Mouse (Mus musculus) kidney, adult 2 months (tissue): Measurements from ENCODE around the gene Gabbr2. TPM values are rescaled to one million over a fixed set of nuclear protein-coding genes. Genes with fewer than 3 reads are reported as not detected.

Experiments used
- DNase-seq: peaks from one replicate; pipeline ENCODE4 v3.0.0; 2021
- H3K27ac ChIP-seq: fragments of 200-500 bp; 2 replicates; pipeline ENCODE4 v1.5.1; 2012; ENCODE audit warnings: low read depth, low read length, control low read depth, inconsistent platforms; ENCODE audit not compliant: insufficient read depth
- H3K27me3 ChIP-seq: fragments of 200-500 bp; replicated peaks from 2 replicates; pipeline ENCODE4 v1.6.1; 2012; ENCODE audit warnings: mild to moderate bottlenecking, moderate library complexity, low read length, inconsistent platforms; ENCODE audit not compliant: control insufficient read depth, insufficient read depth
- H3K36me3 ChIP-seq: fragments of 200-500 bp; 2 replicates; pipeline ENCODE4 v1.6.1; 2012; ENCODE audit warnings: mild to moderate bottlenecking, moderate library complexity, low read length, inconsistent platforms; ENCODE audit not compliant: control insufficient read depth, insufficient read depth
- H3K4me1 ChIP-seq: fragments of 200-500 bp; 2 replicates; pipeline ENCODE4 v1.6.1; 2011; ENCODE audit warnings: low read length; ENCODE audit not compliant: control insufficient read depth, insufficient read depth
- H3K4me3 ChIP-seq: fragments of 200-500 bp; 2 replicates; pipeline ENCODE4 v1.5.1; 2011; ENCODE audit warnings: mild to moderate bottlenecking, low read depth, low read length, control low read depth; ENCODE audit not compliant: insufficient read depth
- CTCF ChIP-seq: fragments of 200-500 bp; conservative IDR thresholded peaks from 2 replicates; pipeline ENCODE4 v1.5.1; 2011; ENCODE audit warnings: low read depth, mild to moderate bottlenecking, control low read depth, low read length, moderate library complexity, mixed read lengths; ENCODE audit not compliant: insufficient read depth, insufficient read length
- POLR2A ChIP-seq: fragments of 200-500 bp; IDR thresholded peaks from one replicate; pipeline ENCODE4 v1.6.1; 2011; ENCODE audit warnings: low read depth, low read length, control low read depth
- WGBS: fragments of 180-500 bp; shearing (Covaris S2); methylation state at CpG from one replicate; pipeline ENCODE4 v1.1.7; 2018; 5-methylcytosine and 5-hydroxymethylcytosine counted together
- polyA plus RNA-seq: library from polyadenylated mRNA; depleted of rRNA; stranded (reverse); fragments of >200 nt; gene quantifications from 2 replicates; pipeline ENCODE4 v1.2.3, GENCODE M21; 2012

Gene Gabbr2
- polyA plus RNA-seq, 1 experiment = 0.28 TPM

GRCm38 (mm10) chr4:46953021-46953420 lies 38.7 kb downstream of the Gabbr2 start:
- H3K27ac ChIP-seq = no peak overlapping the region
- 44% methylated on average over 7 of the region's 7 CpGs for WGBS
- no peak for TF ChIP-seq POLR2A
- peak; percentile 67 for DNase-seq
- no peaks in the 10 kb centered on the region for H3K27me3 ChIP-seq
- H3K4me3 ChIP-seq = no peak overlapping the region
- no peaks in the 10 kb centered on the region for H3K36me3 ChIP-seq
- H3K4me1 ChIP-seq = no peaks in the 10 kb centered on the region

- no peak for DNase-seq
- H3K27me3 ChIP-seq = no peaks in the 10 kb centered on the region
- H3K27ac ChIP-seq = no peak overlapping the region
- no peak for TF ChIP-seq CTCF
- no peak for TF ChIP-seq POLR2A
- no peak overlapping the region for H3K4me3 ChIP-seq
- no peaks in the 10 kb centered on the region for H3K4me1 ChIP-seq
- H3K36me3 ChIP-seq = no peaks in the 10 kb centered on the region
- 68% methylated on average over 4 of the region's 4 CpGs for WGBS
Measured at GRCm38 (mm10) chr4:46952562-46952961, 39.1 kb downstream of the Gabbr2 start.

GRCm38 (mm10) chr4:46934291-46934690 lies 57.4 kb downstream of the Gabbr2 start:
- H3K4me3 ChIP-seq = no peak overlapping the region
- TF ChIP-seq CTCF (no peak), POLR2A (no peak)
- no peak for DNase-seq
- H3K27me3 ChIP-seq = no peaks in the 10 kb centered on the region
- H3K27ac ChIP-seq = no peak overlapping the region
- H3K36me3 ChIP-seq = no peaks in the 10 kb centered on the region
- H3K4me1 ChIP-seq = no peaks in the 10 kb centered on the region
- WGBS = 84% methylated on average over 3 of the region's 3 CpGs

- Histone ChIP-seq H3K27me3 (no peaks in the 10 kb centered on the region), H3K36me3 (no peaks in the 10 kb centered on the region), H3K4me3 (no peak overlapping the region), H3K27ac (no peak overlapping the region), H3K4me1 (no peaks in the 10 kb centered on the region)
- WGBS = 68% methylated on average over 2 of the region's 2 CpGs
- DNase-seq = no peak
- TF ChIP-seq CTCF (no peak), POLR2A (no peak)
Measured at GRCm38 (mm10) chr4:46933590-46933989, 58.1 kb downstream of the Gabbr2 start.

DNA sequence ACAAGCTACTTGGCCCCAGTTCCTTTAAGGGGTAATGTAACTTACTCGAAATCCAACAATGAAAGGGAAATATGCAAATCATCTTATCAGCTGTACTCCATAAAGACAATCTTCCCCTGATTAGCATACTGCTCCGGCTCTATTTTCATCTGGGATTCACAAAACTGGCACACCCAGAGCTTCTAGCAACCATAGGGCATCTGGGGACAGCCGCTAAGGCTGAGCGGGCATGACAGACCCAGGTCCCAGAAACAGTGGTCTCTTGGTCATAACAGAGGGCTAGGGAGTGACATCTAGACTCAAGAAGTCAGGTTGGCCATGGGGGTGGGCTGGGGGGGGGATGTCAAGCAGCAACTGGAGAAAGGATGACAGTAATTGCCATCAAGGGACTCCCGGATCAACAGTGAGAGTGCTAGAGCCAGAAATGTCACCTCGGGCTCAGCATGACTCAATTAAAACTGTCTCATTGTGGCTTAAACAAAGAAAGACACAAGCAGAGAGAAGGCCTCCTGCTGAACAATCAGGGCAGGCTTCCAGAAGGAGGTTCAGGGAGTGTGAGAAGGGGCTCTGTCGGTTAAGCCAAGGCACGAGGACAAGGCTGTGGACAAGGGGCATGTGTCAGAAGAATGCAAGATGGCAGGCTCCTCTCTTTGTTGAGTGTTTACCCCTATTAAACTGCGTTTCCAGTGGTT lies 59.8 kb downstream of the Gabbr2 start:
- 72% methylated on average over 9 of the region's 9 CpGs for WGBS
- Histone ChIP-seq H3K36me3 (no peaks in the 10 kb centered on the region), H3K4me1 (no peaks in the 10 kb centered on the region), H3K4me3 (no peak overlapping the region), H3K27me3 (no peaks in the 10 kb centered on the region), H3K27ac (no peak overlapping the region)
- DNase-seq = no peak
- TF ChIP-seq CTCF = no peak
- TF ChIP-seq POLR2A = no peak

DNA sequence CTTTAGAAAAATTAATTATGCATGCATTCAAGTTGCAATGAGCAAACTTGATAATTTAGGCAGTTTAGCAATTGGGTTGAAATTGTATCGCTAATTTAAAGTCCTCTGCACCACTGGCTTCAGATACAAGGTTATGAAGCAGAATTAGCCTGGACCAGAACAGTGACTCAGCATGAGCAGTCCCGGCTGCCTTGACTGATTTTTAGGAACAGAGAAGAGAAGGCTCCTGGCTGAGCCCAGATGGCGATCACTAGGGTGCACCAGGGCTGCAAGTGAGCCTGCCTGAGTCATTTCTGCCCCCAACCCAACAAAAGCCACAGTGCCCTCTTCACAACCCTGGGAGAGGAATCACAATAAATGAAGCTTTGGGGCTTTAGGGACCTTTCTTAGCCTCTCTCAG lies 63.6 kb downstream of the Gabbr2 start:
- Histone ChIP-seq H3K4me3 (no peak overlapping the region), H3K27ac (no peak overlapping the region), H3K27me3 (no peaks in the 10 kb centered on the region), H3K36me3 (no peaks in the 10 kb centered on the region), H3K4me1 (no peaks in the 10 kb centered on the region)
- no peak for DNase-seq
- TF ChIP-seq CTCF (no peak), POLR2A (no peak)
- 62% methylated on average over 3 of the region's 3 CpGs for whole genome bisulfite sequencing

DNA sequence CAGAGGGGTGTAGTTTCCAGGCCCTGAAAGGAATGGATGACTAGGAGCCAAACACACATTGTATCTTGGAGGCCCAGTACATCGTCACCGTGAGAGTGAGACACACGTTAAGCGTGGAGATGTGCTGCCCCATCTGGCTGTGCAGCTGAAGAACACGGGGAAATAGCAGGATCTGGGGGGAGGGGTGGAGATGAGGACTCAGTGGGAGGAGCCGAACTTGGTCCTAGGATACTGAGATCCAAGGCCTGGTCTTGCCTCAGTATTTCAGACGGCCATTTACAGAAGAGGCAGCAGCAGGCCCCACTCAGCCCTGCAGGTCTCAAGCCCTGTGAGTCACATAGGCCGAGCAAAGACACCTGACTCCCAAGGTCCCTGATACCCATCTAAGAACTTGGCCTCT lies 72.5 kb downstream of the Gabbr2 start:
- no peak for DNase-seq
- TF ChIP-seq POLR2A (no peak), CTCF (0 out of 2 replicates have a peak, but pooled peaks have one; percentile 20)
- H3K27me3 ChIP-seq = no peaks in the 10 kb centered on the region
- H3K36me3 ChIP-seq = no peaks in the 10 kb centered on the region
- H3K27ac ChIP-seq = no peak overlapping the region
- H3K4me1 ChIP-seq = no peaks in the 10 kb centered on the region
- no peak overlapping the region for H3K4me3 ChIP-seq
- 57% methylated on average over 8 of the region's 8 CpGs for WGBS

DNA sequence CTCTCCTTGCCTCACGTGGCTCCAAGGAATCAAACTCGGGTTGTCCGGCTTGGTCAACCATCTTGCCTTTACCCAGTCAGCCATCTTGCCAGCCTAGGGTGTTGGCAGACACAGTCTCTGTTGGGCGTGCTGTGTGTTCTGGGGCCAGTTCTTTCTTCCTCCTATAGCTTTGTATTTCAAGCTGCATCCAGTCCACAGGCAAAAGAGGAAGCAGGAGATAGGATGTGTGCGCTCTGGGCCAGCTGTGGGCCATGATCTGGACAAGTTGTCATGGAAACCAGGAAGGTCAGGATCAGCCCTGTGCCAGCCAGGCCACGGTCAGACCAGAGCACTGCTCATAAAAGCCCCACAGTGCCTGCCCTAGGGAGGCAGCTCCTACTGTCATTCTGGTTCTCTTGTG lies 74.9 kb downstream of the Gabbr2 start:
- Histone ChIP-seq H3K4me1 (no peaks in the 10 kb centered on the region), H3K27ac (no peak overlapping the region), H3K36me3 (no peaks in the 10 kb centered on the region), H3K4me3 (no peak overlapping the region), H3K27me3 (no peaks in the 10 kb centered on the region)
- TF ChIP-seq POLR2A (no peak), CTCF (no peak)
- 76% methylated on average over 6 of the region's 6 CpGs for WGBS
- DNase-seq = peak; percentile 2
